Mouse (Mus musculus): ENCODE results near the gene Tsn. TPM values are rescaled to one million over a fixed set of nuclear protein-coding genes. Genes with fewer than 3 reads are reported as not detected.

The Tsn gene
- polyA plus RNA-seq, 1 experiment: 14.1 TPM

DNA sequence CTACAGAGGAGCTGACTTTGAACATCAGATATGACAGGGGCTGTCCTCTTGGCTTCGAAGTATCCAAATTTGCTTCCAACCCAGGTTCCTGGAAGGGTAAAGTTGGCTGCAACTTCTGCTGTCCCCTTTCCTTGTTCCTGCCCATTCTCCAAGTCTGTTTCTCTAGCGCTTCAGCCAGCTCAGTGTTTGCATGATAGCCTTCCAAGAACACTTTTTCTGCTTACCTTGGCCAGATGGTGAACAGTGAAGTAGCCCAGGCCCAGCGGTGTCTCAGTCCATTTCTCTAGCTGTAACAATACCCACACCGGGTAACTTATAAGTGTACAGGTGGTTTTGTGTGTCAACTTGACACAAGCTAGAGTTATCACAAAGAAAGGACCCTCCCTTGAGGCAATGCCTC, 19.2 kb downstream of the Tsn start:
- no peak for TF ChIP-seq GATA1 (IDR thresholded peaks at IDR 0.05; ENCODE audit: low read length)

DNA sequence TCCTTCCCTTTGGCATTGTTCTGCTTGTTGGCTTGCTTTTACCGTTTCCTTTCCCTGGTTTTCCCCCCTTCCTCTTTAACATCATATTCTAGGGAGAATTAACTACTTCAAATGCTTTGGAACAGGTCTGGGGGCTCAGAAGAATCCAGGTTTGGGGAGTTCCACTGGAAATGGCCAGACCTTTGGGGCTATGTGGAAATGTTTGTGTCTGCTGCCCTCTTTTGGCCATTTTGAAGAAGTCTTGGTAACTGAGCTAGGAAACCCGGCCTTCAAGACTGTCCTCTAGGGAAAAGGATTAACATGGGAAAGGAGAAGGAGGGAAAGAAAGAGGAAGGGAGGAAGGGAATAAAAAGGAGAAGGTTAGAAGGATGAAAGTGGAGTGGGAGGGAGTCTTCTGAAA, 36.4 kb downstream of the Tsn start:
- no peak for TF ChIP-seq GATA1 (IDR thresholded peaks at IDR 0.05; ENCODE audit: low read length)

DNA sequence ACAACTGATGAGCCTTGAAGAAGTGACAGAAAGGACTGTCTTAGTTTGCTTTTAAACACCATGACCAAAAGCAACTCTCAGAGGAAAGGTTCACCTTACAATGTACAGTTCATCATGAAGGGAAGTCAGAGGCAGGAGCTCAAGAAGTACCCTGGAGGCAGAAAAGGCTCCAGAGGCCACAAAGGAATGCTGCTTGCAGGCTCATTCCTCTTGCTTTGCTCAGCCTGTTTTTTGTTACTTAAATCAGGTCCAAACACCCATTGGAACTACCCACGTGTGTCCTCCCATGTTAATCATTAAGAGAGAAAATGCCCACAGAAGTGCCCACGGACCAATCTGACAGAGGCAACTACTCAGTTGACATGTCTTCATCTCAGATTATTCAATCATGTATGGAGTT, 59.6 kb downstream of the Tsn start:
- TF ChIP-seq GATA1 (IDR thresholded peaks at IDR 0.05; ENCODE audit: low read length): no peak

Other genes starting within 250 kb of the Tsn start
- gene Gm29106, start 135.2 kb downstream of the Tsn start, polyA plus RNA-seq (2012): not detected in 2 replicates
- 8.1 and 36.7 TPM in 2 replicates for gene Nifk, start 10.1 kb upstream of the Tsn start, polyA plus RNA-seq (2012)
- gene Clasp1, start 77.3 kb upstream of the Tsn start, polyA plus RNA-seq (2012): 37.9 and 44.3 TPM in 2 replicates

Measured in G1E-ER4 (cell line).